22 mouse cellular contexts compared by ENCODE assay signal in genomic region chr14:117674482-117674881, GRCm38 (mm10).
DNase-seq lines count a peak whose midpoint lies in the region; ATAC-seq and TF ChIP-seq lines count a peak whose summit lies in the region.
"Had no signal": no experiment of that assay in that cellular context is flagged by ENCODE, and none has a peak within 500 bp of the region (broad histone marks: within the 10 kb centered on the region; RNA-seq: fewer than 3 reads in every experiment).

No protein-coding gene starts in this region.

- TF ChIP-seq EP300 in stomach, postnatal 0 days (optimal IDR thresholded peaks at IDR 0.05): no peak

- H3K9ac ChIP-seq in stomach, embryonic 14.5 days (replicated peaks; ENCODE audit: low read depth, low read length): no peak overlapping the region
- H3K9ac ChIP-seq in stomach, postnatal 0 days (ENCODE audit: low read length): no peak overlapping the region
- H3K9ac ChIP-seq in kidney, embryonic 15.5 days: no peak overlapping the region
- H3K9ac ChIP-seq in liver, embryonic 13.5 days: no peak overlapping the region
- no peak overlapping the region for H3K9ac ChIP-seq in forebrain, embryonic 14.5 days (ENCODE audit: low read length)
- H3K9ac ChIP-seq: embryonic facial prominence, embryonic 13.5 days; forebrain, embryonic 15.5 days; hindbrain, embryonic 15.5 days; limb, embryonic 13.5 days; lung, embryonic 15.5 days had no signal

- H3K4me1 ChIP-seq in stomach, embryonic 14.5 days (ENCODE audit: control insufficient read depth, insufficient read depth, low read length): 0 out of 2 replicates have a peak, but pooled peaks cover 3% of the 10 kb centered on the region
- no peaks in the 10 kb centered on the region for H3K4me1 ChIP-seq in stomach, postnatal 0 days (replicated peaks; ENCODE audit: control insufficient read depth, insufficient read depth)
- H3K4me1 ChIP-seq in kidney, embryonic 15.5 days: no peaks in the 10 kb centered on the region
- no peaks in the 10 kb centered on the region for H3K4me1 ChIP-seq in liver, embryonic 13.5 days (replicated peaks)
- no peaks in the 10 kb centered on the region for H3K4me1 ChIP-seq in forebrain, embryonic 14.5 days (ENCODE audit: control insufficient read depth, insufficient read depth, low read length)
- H3K4me1 ChIP-seq: embryonic facial prominence, embryonic 13.5 days; forebrain, embryonic 15.5 days; hindbrain, embryonic 15.5 days; limb, embryonic 13.5 days; lung, embryonic 15.5 days had no signal

- no peak for TF ChIP-seq CTCF in stomach, postnatal 0 days (IDR thresholded peaks at IDR 0.05; ENCODE audit: low read depth)

- no peak overlapping the region for H3K27ac ChIP-seq in stomach, embryonic 14.5 days (ENCODE audit: low read length)
- H3K27ac ChIP-seq in stomach, postnatal 0 days (replicated peaks): no peak overlapping the region
- peak overlapping the region; percentile 46; the same call in 1 of the 2 replicates for H3K27ac ChIP-seq in kidney, embryonic 15.5 days
- H3K27ac ChIP-seq in liver, embryonic 13.5 days: no peak overlapping the region
- no peak overlapping the region for H3K27ac ChIP-seq in forebrain, embryonic 14.5 days (ENCODE audit: low read depth, low read length)
- H3K27ac ChIP-seq: embryonic facial prominence, embryonic 13.5 days; forebrain, embryonic 15.5 days; hindbrain, embryonic 15.5 days; limb, embryonic 13.5 days; lung, embryonic 15.5 days had no signal

- no peaks in the 10 kb centered on the region for H3K9me3 ChIP-seq in stomach, embryonic 14.5 days (ENCODE audit: control insufficient read depth, low read depth, low read length)
- H3K9me3 ChIP-seq in stomach, postnatal 0 days (ENCODE audit: control insufficient read depth, low read length): no peaks in the 10 kb centered on the region
- no peaks in the 10 kb centered on the region for H3K9me3 ChIP-seq in kidney, embryonic 15.5 days (replicated peaks)
- no peaks in the 10 kb centered on the region for H3K9me3 ChIP-seq in liver, embryonic 13.5 days (replicated peaks)
- no peaks in the 10 kb centered on the region for H3K9me3 ChIP-seq in forebrain, embryonic 14.5 days (replicated peaks; ENCODE audit: control insufficient read depth, low read length)
- H3K9me3 ChIP-seq: embryonic facial prominence, embryonic 13.5 days; forebrain, embryonic 15.5 days; hindbrain, embryonic 15.5 days; limb, embryonic 13.5 days; lung, embryonic 15.5 days had no signal

- 38% methylated on average over 3 of the region's 3 CpGs for WGBS in stomach, embryonic 14.5 days
- WGBS in stomach, postnatal 0 days: 20% methylated on average over 3 of the region's 3 CpGs
- WGBS in kidney, embryonic 15.5 days: 58% methylated on average over 3 of the region's 3 CpGs
- WGBS in liver, embryonic 13.5 days (ENCODE audit: insufficient replicate concordance): 52% methylated on average over 3 of the region's 3 CpGs
- WGBS in forebrain, embryonic 14.5 days: 86% methylated on average over 3 of the region's 3 CpGs

- DNase-seq in stomach, postnatal 0 days (ENCODE audit: low spot score): no peak
- no peak for DNase-seq in liver, embryonic 13.5 days
- no peak for DNase-seq in forebrain, embryonic 14.5 days (ENCODE audit: low spot score)
- no peak for DNase-seq in right cerebral cortex, postnatal 14 days
- DNase-seq in thymus, postnatal 36 days: no peak
- DNase-seq: adrenal gland, postnatal 10 days; cerebellum, adult 2 months; cerebellum, postnatal 36 days; embryo, embryonic 11 days; lung, postnatal 4 days; midbrain, embryonic 14.5 days; right cerebral cortex, postnatal 25 days; thymus, adult 18-20 months had no signal

- H3K4me2 ChIP-seq in stomach, embryonic 14.5 days (replicated peaks; ENCODE audit: low read depth, low read length): no peak overlapping the region
- no peak overlapping the region for H3K4me2 ChIP-seq in stomach, postnatal 0 days (replicated peaks; ENCODE audit: low read depth)
- H3K4me2 ChIP-seq in kidney, embryonic 15.5 days: no peak overlapping the region
- no peak overlapping the region for H3K4me2 ChIP-seq in liver, embryonic 13.5 days
- no peak overlapping the region for H3K4me2 ChIP-seq in forebrain, embryonic 14.5 days (ENCODE audit: low read length)
- H3K4me2 ChIP-seq: embryonic facial prominence, embryonic 13.5 days; forebrain, embryonic 15.5 days; heart, embryonic 11.5 days; hindbrain, embryonic 15.5 days; limb, embryonic 13.5 days; lung, embryonic 15.5 days had no signal

- no peak overlapping the region for H3K4me3 ChIP-seq in stomach, embryonic 14.5 days (ENCODE audit: low read depth, low read length)
- no peak overlapping the region for H3K4me3 ChIP-seq in stomach, postnatal 0 days (ENCODE audit: low read depth, low read length)
- H3K4me3 ChIP-seq in kidney, embryonic 15.5 days (replicated peaks): no peak overlapping the region
- no peak overlapping the region for H3K4me3 ChIP-seq in liver, embryonic 13.5 days (replicated peaks)
- H3K4me3 ChIP-seq in forebrain, embryonic 14.5 days (ENCODE audit: low read depth, low read length): no peak overlapping the region
- H3K4me3 ChIP-seq: embryonic facial prominence, embryonic 13.5 days; forebrain, embryonic 15.5 days; hindbrain, embryonic 15.5 days; limb, embryonic 13.5 days; lung, embryonic 15.5 days had no signal

- ATAC-seq in stomach, embryonic 14.5 days (ENCODE audit: insufficient number of reproducible peaks, insufficient read depth, low FRiP score, low read depth): peak; percentile 49; the same call in 1 of the 2 replicates
- no peak for ATAC-seq in stomach, postnatal 0 days (ENCODE audit: low FRiP score, low TSS enrichment)
- ATAC-seq in kidney, embryonic 15.5 days (replicated peaks; ENCODE audit: low FRiP score): peak; percentile 82
- ATAC-seq in liver, embryonic 13.5 days (ENCODE audit: low read depth): peak; percentile 70
- no peak for ATAC-seq in forebrain, embryonic 14.5 days
- ATAC-seq: activated CD4-positive, CD25-positive, alpha-beta regulatory T cell, adult 4 months; forebrain, embryonic 15.5 days had no signal

- no peaks in the 10 kb centered on the region for H3K36me3 ChIP-seq in stomach, embryonic 14.5 days (ENCODE audit: control insufficient read depth, insufficient read depth, low read length)
- H3K36me3 ChIP-seq in stomach, postnatal 0 days (ENCODE audit: control insufficient read depth, insufficient read depth, low read length): no peaks in the 10 kb centered on the region
- no peaks in the 10 kb centered on the region for H3K36me3 ChIP-seq in kidney, embryonic 15.5 days
- H3K36me3 ChIP-seq in liver, embryonic 13.5 days: no peaks in the 10 kb centered on the region
- no peaks in the 10 kb centered on the region for H3K36me3 ChIP-seq in forebrain, embryonic 14.5 days (ENCODE audit: control insufficient read depth, insufficient read depth, low read length)
- H3K36me3 ChIP-seq: embryonic facial prominence, embryonic 13.5 days; forebrain, embryonic 15.5 days; hindbrain, embryonic 15.5 days; limb, embryonic 13.5 days; lung, embryonic 15.5 days had no signal

- H3K27me3 ChIP-seq in stomach, embryonic 14.5 days (ENCODE audit: control insufficient read depth, insufficient read depth, low read length): no peaks in the 10 kb centered on the region
- no peaks in the 10 kb centered on the region for H3K27me3 ChIP-seq in stomach, postnatal 0 days (ENCODE audit: control insufficient read depth, insufficient read depth, low read length)
- H3K27me3 ChIP-seq in kidney, embryonic 15.5 days: no peaks in the 10 kb centered on the region
- H3K27me3 ChIP-seq in liver, embryonic 13.5 days: no peaks in the 10 kb centered on the region
- no peaks in the 10 kb centered on the region for H3K27me3 ChIP-seq in forebrain, embryonic 14.5 days (replicated peaks; ENCODE audit: control insufficient read depth, insufficient read depth, low read length)
- H3K27me3 ChIP-seq: embryonic facial prominence, embryonic 13.5 days; forebrain, embryonic 15.5 days; hindbrain, embryonic 15.5 days; limb, embryonic 13.5 days; lung, embryonic 15.5 days had no signal

Comparison
In these comparisons a context has a peak if more than half of its experiments do, and no peak if none do; other contexts are left out.
1. ATAC-seq: peak in stomach, embryonic 14.5 days (single experiment), kidney, embryonic 15.5 days (single experiment) and liver, embryonic 13.5 days (single experiment); none in stomach, postnatal 0 days (single experiment) and forebrain, embryonic 14.5 days (single experiment).